ENCODE assay signal across 10 mouse cellular contexts in genomic region chr16:91226038-91226882, GRCm38 (mm10). TPM values are rescaled to one million over a fixed set of nuclear protein-coding genes. Genes with fewer than 3 reads are reported as not detected.
DNase-seq lines count a peak whose midpoint lies in the region; ATAC-seq and TF ChIP-seq lines count a peak whose summit lies in the region.
"Had no signal": no experiment of that assay in that cellular context is flagged by ENCODE, and none has a peak within 500 bp of the region (broad histone marks: within the 10 kb centered on the region; RNA-seq: fewer than 3 reads in every experiment).

No protein-coding gene starts in this region.

- H3K9ac ChIP-seq in heart, postnatal 0 days (replicated peaks; ENCODE audit: low read depth, low read length) = no peak overlapping the region
- peak overlapping the region; percentile 42 for H3K9ac ChIP-seq in forebrain, embryonic 16.5 days (replicated peaks; ENCODE audit: low read depth, low read length)
- H3K9ac ChIP-seq in midbrain, embryonic 13.5 days (replicated peaks) = peak overlapping the region; percentile 30

- no peak for ATAC-seq in heart, postnatal 0 days (ENCODE audit: insufficient read depth, low read depth)
- no peak for ATAC-seq in forebrain, embryonic 16.5 days
- ATAC-seq in midbrain, embryonic 13.5 days = no peak

- H3K4me1 ChIP-seq in heart, postnatal 0 days (ENCODE audit: control insufficient read depth, insufficient read depth) = no peaks in the 10 kb centered on the region; the same call in 1 of the 2 replicates
- peaks cover 50% of the 10 kb centered on the region for H3K4me1 ChIP-seq in forebrain, embryonic 16.5 days (replicated peaks; ENCODE audit: control insufficient read depth, insufficient read depth, low read length)
- peaks cover 68% of the 10 kb centered on the region for H3K4me1 ChIP-seq in midbrain, embryonic 13.5 days (replicated peaks)

- no peaks in the 10 kb centered on the region for H3K9me3 ChIP-seq in heart, postnatal 0 days (replicated peaks; ENCODE audit: control insufficient read depth, low read length)
- H3K9me3 ChIP-seq in forebrain, embryonic 16.5 days (ENCODE audit: control insufficient read depth, low read length) = no peaks in the 10 kb centered on the region
- no peaks in the 10 kb centered on the region for H3K9me3 ChIP-seq in midbrain, embryonic 13.5 days

- under 1% methylated on average over 59 of the region's 60 CpGs for WGBS in heart, postnatal 0 days
- WGBS in forebrain, embryonic 16.5 days = under 1% methylated on average over 60 of the region's 60 CpGs
- WGBS in midbrain, embryonic 13.5 days = under 1% methylated on average over 60 of the region's 60 CpGs

- no peak for DNase-seq in heart, postnatal 0 days (ENCODE audit: low spot score)
- no peak for DNase-seq in heart, adult 11 months
- peak; percentile 50 for DNase-seq in R1 (ENCODE audit: low read depth, low spot score)
- DNase-seq in urinary bladder, postnatal 4 days (ENCODE audit: low spot score in 2 of 2) = no peak
- DNase-seq in left cerebral cortex, adult 9 months (ENCODE audit: low spot score in 2 of 2) = no peak
- no peak for DNase-seq in ovary, postnatal 36 days (ENCODE audit: low spot score)

- no peaks in the 10 kb centered on the region for H3K36me3 ChIP-seq in heart, postnatal 0 days (replicated peaks; ENCODE audit: control insufficient read depth, insufficient read depth, low read length)
- no peaks in the 10 kb centered on the region for H3K36me3 ChIP-seq in forebrain, embryonic 16.5 days (ENCODE audit: control insufficient read depth, insufficient read depth)
- H3K36me3 ChIP-seq in midbrain, embryonic 13.5 days = no peaks in the 10 kb centered on the region

- peaks cover 100% of the 10 kb centered on the region for H3K27me3 ChIP-seq in heart, postnatal 0 days (ENCODE audit: control insufficient read depth, insufficient read depth, low read length)
- H3K27me3 ChIP-seq in forebrain, embryonic 16.5 days (replicated peaks; ENCODE audit: control insufficient read depth, insufficient read depth, low read length) = peaks cover 68% of the 10 kb centered on the region
- peaks cover 100% of the 10 kb centered on the region for H3K27me3 ChIP-seq in midbrain, embryonic 13.5 days

- no peak for TF ChIP-seq CTCF in heart, postnatal 0 days (IDR thresholded peaks at IDR 0.05; ENCODE audit: low read depth)

- no peak overlapping the region for H3K27ac ChIP-seq in heart, postnatal 0 days (ENCODE audit: low read depth)
- H3K27ac ChIP-seq in forebrain, embryonic 16.5 days (ENCODE audit: low read length) = no peak overlapping the region
- no peak overlapping the region for H3K27ac ChIP-seq in midbrain, embryonic 13.5 days

- H3K4me2 ChIP-seq in heart, postnatal 0 days (ENCODE audit: low read depth, low read length) = no peak overlapping the region
- peak overlapping the region; percentile 59 for H3K4me2 ChIP-seq in forebrain, embryonic 16.5 days (ENCODE audit: low read length)
- H3K4me2 ChIP-seq in midbrain, embryonic 13.5 days (replicated peaks) = peak overlapping the region; percentile 49

- TF ChIP-seq EP300 in heart, postnatal 0 days (IDR thresholded peaks at IDR 0.05; ENCODE audit: low read depth) = no peak

- 0 out of 2 replicates have a peak overlapping the region, but pooled peaks have one; percentile 23 for H3K4me3 ChIP-seq in heart, postnatal 0 days (ENCODE audit: low read depth, low read length)
- peak overlapping the region; percentile 43 for H3K4me3 ChIP-seq in forebrain, embryonic 16.5 days (replicated peaks; ENCODE audit: low read length)
- peak overlapping the region; percentile 34 for H3K4me3 ChIP-seq in midbrain, embryonic 13.5 days (replicated peaks)

RNA-seq across cellular contexts. Expression of gene Olig2, which starts 1.0 kb away (rescaled TPM):
- 0.46 TPM in 1 of 2 replicates, not detected in the other for total RNA-seq in heart, postnatal 0 days (2014; rRNA removed; ENCODE audit: low replicate concordance)
- polyA plus RNA-seq in heart, postnatal 0 days (2015; fragmentation: Nextera tagmentation; extraction: Ambion mirVana) = not detected in 2 replicates
- 4.7 and 5.7 TPM in 2 replicates for polyA plus RNA-seq in forebrain, embryonic 16.5 days (2015; fragmentation: Nextera tagmentation; extraction: Ambion mirVana)
- 2.8 and 4.2 TPM in 2 replicates for polyA plus RNA-seq in midbrain, embryonic 13.5 days (2015; fragmentation: Nextera tagmentation; extraction: Ambion mirVana)
- total RNA-seq: gastrocnemius, adult 18-20 months; neutrophil, adult 5-6 weeks had no signal

RNA-seq across cellular contexts. Expression of gene Olig1, which starts 43.3 kb away (rescaled TPM):
- not detected in 2 replicates for total RNA-seq in heart, postnatal 0 days (2014; rRNA removed; ENCODE audit: low replicate concordance)
- 0.07 TPM in 1 of 2 replicates, not detected in the other for polyA plus RNA-seq in heart, postnatal 0 days (2015; fragmentation: Nextera tagmentation; extraction: Ambion mirVana)
- 32.3 and 39.7 TPM in 2 replicates for polyA plus RNA-seq in forebrain, embryonic 16.5 days (2015; fragmentation: Nextera tagmentation; extraction: Ambion mirVana)
- polyA plus RNA-seq in midbrain, embryonic 13.5 days (2015; fragmentation: Nextera tagmentation; extraction: Ambion mirVana) = 11.3 and 12.6 TPM in 2 replicates
- total RNA-seq: gastrocnemius, adult 18-20 months; neutrophil, adult 5-6 weeks had no signal

Comparison
In these comparisons a context has a peak if more than half of its experiments do, and no peak if none do; other contexts are left out.
1. RNA of gene Olig1, which starts 43.3 kb away (polyA plus RNA-seq): 32.3 to 39.7 TPM in forebrain, embryonic 16.5 days and 11.3 to 12.6 TPM in midbrain, embryonic 13.5 days; 0.07 TPM in heart, postnatal 0 days; every median in the first group is over 10 times any median in the second.
2. Peak in every context shown above with its lines, with median percentiles within 50 percentile points of each other: H3K4me3 ChIP-seq.